Mouse (Mus musculus) retina, embryonic 14.5 days (tissue): ENCODE data around the gene Col15a1.
A peak's percentile ranks its signal among the peaks of the same experiment; 100 is the strongest.

Source experiments
- DNase-seq: peaks from one replicate; pipeline ENCODE4 v3.0.0-alpha.2; 2015; ENCODE audit warnings: low spot score

The Col15a1 gene

DNA sequence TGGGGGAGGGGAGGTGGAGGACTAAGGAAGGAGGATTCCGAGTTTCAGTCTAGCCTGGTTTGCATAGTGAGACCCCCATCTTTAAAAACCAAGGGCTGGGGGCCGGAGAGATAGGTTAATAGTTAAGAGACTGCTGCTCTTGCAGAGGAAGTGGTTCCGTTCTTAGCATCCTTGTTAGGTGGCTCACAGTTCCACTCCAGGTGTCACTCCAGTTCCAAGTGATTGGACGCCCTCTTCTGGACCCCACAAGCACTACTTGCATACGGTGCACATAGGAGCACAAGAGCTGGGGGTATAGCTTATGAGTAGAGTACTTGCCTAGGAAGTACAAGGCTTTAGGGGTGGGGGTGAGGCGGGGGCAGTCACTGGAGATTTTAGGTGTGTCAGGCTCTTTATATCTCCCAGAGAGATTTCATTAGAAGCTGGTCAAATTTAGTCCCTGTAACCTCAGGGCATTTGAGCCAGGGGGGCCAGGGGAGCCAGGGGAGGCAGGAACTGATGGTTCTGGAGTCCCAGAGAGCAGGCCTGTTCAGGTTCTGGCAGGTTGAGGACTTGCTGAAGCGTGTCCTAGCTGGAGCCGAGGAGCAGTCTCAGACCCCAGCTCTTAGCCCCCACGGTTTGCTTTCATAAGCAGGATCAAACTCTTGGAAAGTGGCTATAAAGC, 143.6 kb downstream of the Col15a1 start:
- DNase-seq = peak; percentile 63

- peak; percentile 46 for DNase-seq
Measured at GRCm38 (mm10) chr4:47352061-47352661, 144.2 kb downstream of the Col15a1 start.

- DNase-seq = peak; percentile 99
Measured at GRCm38 (mm10) chr4:47352803-47353388, 144.9 kb downstream of the Col15a1 start, which contains the start of gene Tgfbr1. Tgfbr1 (plus strand) TSS chr4:47353222.

DNA sequence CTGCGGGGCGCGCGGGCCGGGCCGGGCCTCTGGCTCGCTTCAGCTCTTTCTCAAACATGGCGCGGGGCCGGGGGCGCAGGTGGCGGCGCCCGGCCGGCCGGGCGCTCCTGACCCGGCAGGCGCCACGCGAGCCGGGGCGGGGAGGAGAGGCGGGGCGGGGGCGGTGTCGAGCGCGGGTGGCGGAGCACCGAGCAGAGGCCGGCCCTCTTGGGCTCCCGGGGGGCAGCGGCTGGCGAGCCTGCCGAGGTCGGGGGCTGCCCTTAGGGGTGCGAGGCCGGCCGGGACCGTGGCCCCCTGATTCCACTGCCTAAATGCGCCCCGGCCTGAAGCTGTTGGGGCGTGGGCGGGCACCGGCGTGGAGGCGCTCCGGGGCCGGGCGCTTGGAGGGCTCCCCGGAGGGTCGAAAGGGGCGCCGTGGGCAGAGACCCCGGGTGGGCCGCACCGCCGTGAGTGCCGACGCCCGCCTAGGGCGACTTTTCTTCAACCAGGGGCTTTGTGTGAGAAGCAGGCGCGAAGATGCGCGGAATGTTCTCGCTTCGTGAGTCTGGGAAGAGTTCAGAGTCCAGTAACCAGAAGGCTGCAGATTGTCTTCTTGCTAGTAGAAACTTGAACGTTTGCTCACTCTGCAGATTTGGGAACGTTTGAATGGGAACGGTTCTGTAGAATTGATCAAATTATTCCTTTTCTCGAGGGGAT, 145.6 kb downstream of the Col15a1 start:
- peak; percentile 61 for DNase-seq

DNA sequence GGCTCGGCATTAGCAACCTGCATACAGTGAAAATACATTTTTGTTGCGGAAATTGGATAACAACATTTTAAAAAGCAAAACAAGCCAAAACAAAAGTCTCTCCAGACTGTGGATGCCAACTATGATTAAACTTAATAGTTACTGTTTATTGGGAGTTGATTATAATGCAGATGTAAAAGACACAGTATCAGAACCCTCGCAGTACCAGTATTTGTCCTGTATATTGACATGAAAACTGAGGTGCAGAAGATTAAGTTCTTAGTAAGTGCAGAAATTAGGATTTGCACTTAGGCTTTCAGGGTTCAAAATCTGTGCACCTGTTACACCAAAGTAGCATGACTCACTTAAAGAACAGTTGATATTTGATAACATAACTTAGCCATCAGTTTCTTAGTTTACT, 146.3 kb downstream of the Col15a1 start:
- no peak for DNase-seq

- DNase-seq = no peak
Measured at GRCm38 (mm10) chr4:47362662-47363061, 154.7 kb downstream of the Col15a1 start.
